In genomic region chr6:116829341-116829740, GRCm38 (mm10) we compare ENCODE assay signal across 8 mouse cellular contexts.
DNase-seq lines count a peak whose midpoint lies in the region; ATAC-seq and TF ChIP-seq lines count a peak whose summit lies in the region.
"Had no signal": no experiment of that assay in that cellular context is flagged by ENCODE, and none has a peak within 500 bp of the region (broad histone marks: within the 10 kb centered on the region; RNA-seq: fewer than 3 reads in every experiment).

No protein-coding gene starts in this region.

- H3K9me3 ChIP-seq in liver, embryonic 12.5 days (replicated peaks): no peaks in the 10 kb centered on the region

- H3K4me1 ChIP-seq in liver, embryonic 12.5 days: no peaks in the 10 kb centered on the region
- H3K4me1 ChIP-seq in cerebellum, adult 2 months (ENCODE audit: control insufficient read depth, insufficient read depth, low read length): no peaks in the 10 kb centered on the region

- no peak for ATAC-seq in liver, embryonic 12.5 days
- ATAC-seq in erythroblast, adult 5-6 weeks (replicated peaks; ENCODE audit: low FRiP score, poor library complexity, severe bottlenecking): no peak

- TF ChIP-seq CTCF in cerebellum, adult 2 months (IDR thresholded peaks at IDR 0.05; ENCODE audit: borderline replicate concordance, insufficient read depth, low read depth, low read length): no peak

- no peaks in the 10 kb centered on the region for H3K27me3 ChIP-seq in liver, embryonic 12.5 days (replicated peaks)
- no peaks in the 10 kb centered on the region for H3K27me3 ChIP-seq in cerebellum, adult 2 months (ENCODE audit: control insufficient read depth, insufficient read depth, low read length)

- no peak overlapping the region for H3K27ac ChIP-seq in liver, embryonic 12.5 days
- no peak overlapping the region for H3K27ac ChIP-seq in cerebellum, adult 2 months (ENCODE audit: insufficient read depth, low read length)

- DNase-seq in liver: peak; percentile 41
- peak; percentile 10 to 21 for DNase-seq in cerebellum, adult 2 months
- DNase-seq in heart, adult 8-10 months (ENCODE audit: low spot score): peak; percentile 76
- peak; percentile 60 to 71 for DNase-seq in layer of hippocampus, postnatal 10 days (ENCODE audit: low spot score in 2 of 2)
- DNase-seq in ovary, postnatal 36 days (ENCODE audit: low spot score): peak; percentile 77

- no peak overlapping the region for H3K9ac ChIP-seq in liver, embryonic 12.5 days

- TF ChIP-seq POLR2A in cerebellum, adult 2 months (IDR thresholded peaks at IDR 0.05; ENCODE audit: borderline replicate concordance, insufficient read depth, low read length): no peak

- WGBS in liver, embryonic 12.5 days (ENCODE audit: insufficient replicate concordance): 61% methylated on average over 2 of the region's 2 CpGs
- WGBS in cerebellum, adult 2 months: 13% methylated on average over 2 of the region's 2 CpGs

- H3K36me3 ChIP-seq in liver, embryonic 12.5 days: no peaks in the 10 kb centered on the region

- no peak overlapping the region for H3K4me2 ChIP-seq in liver, embryonic 12.5 days

- H3K4me3 ChIP-seq in liver, embryonic 12.5 days: no peak overlapping the region
- H3K4me3 ChIP-seq in cerebellum, adult 2 months (replicated peaks; ENCODE audit: insufficient read depth, low read depth, low read length): no peak overlapping the region
- H3K4me3 ChIP-seq: myocyte had no signal

Comparison
In these comparisons a context has a peak if more than half of its experiments do, and no peak if none do; other contexts are left out.
1. DNase-seq: peak in every context shown above with its lines; median percentile 77 in ovary, postnatal 36 days; 76 in heart, adult 8-10 months; 66 in layer of hippocampus, postnatal 10 days; 41 in liver; 16 in cerebellum, adult 2 months.